In genomic region chr4:81283611-81284010, GRCm38 (mm10) we compare ENCODE assay signal across 21 mouse cellular contexts.
DNase-seq lines count a peak whose midpoint lies in the region; ATAC-seq lines count a peak whose summit lies in the region.
"Had no signal": no experiment of that assay in that cellular context is flagged by ENCODE, and none has a peak within 500 bp of the region (broad histone marks: within the 10 kb centered on the region; RNA-seq: fewer than 3 reads in every experiment).

No protein-coding gene starts in this region.

- no peaks in the 10 kb centered on the region for H3K27me3 ChIP-seq in kidney, embryonic 14.5 days (ENCODE audit: control insufficient read depth, insufficient read depth, low read length)
- H3K27me3 ChIP-seq: forebrain, embryonic 12.5 days; heart, embryonic 13.5 days; limb, embryonic 13.5 days; midbrain, embryonic 12.5 days; Patski had no signal

- peak; percentile 4 for DNase-seq in cerebellum, adult 9-10 months
- DNase-seq in cerebellum, adult 18-20 months, result no peak
- DNase-seq in kidney, adult 11 months, result peak; percentile 10
- DNase-seq in adipocyte (ENCODE audit: low spot score), result peak; percentile 93
- peak; percentile 84 for DNase-seq in gonadal fat pad, adult 2 months (ENCODE audit: low read depth)
- no peak for DNase-seq in layer of hippocampus, adult 11-12 months (ENCODE audit: low spot score)
- DNase-seq: cerebellum, adult 8-10 months; heart, adult 2 months; heart, postnatal 14 days; kidney, postnatal 25 days; lung, embryonic 14.5 days; spleen, adult 18-20 months had no signal

- H3K9ac ChIP-seq in kidney, embryonic 14.5 days (ENCODE audit: low read depth, low read length), result no peak overlapping the region
- H3K9ac ChIP-seq: forebrain, embryonic 12.5 days; heart, embryonic 13.5 days; limb, embryonic 13.5 days; liver, embryonic 14.5 days; lung, embryonic 14.5 days; midbrain, embryonic 12.5 days had no signal

- 89% methylated on average over 3 of the region's 3 CpGs for WGBS in kidney, embryonic 14.5 days

- H3K36me3 ChIP-seq in kidney, embryonic 14.5 days (ENCODE audit: control insufficient read depth, insufficient read depth, low read length), result peaks cover 33% of the 10 kb centered on the region

- H3K4me3 ChIP-seq in kidney, embryonic 14.5 days (ENCODE audit: low read length), result no peak overlapping the region
- H3K4me3 ChIP-seq: forebrain, embryonic 12.5 days; heart, adult 2 months; heart, embryonic 13.5 days; limb, embryonic 13.5 days; midbrain, embryonic 12.5 days had no signal

- H3K4me1 ChIP-seq in kidney, embryonic 14.5 days (ENCODE audit: control insufficient read depth, insufficient read depth, low read length), result no peaks in the 10 kb centered on the region
- H3K4me1 ChIP-seq: forebrain, embryonic 12.5 days; heart, embryonic 13.5 days; limb, embryonic 13.5 days had no signal

- H3K4me2 ChIP-seq in kidney, embryonic 14.5 days (replicated peaks; ENCODE audit: low read depth, low read length), result no peak overlapping the region
- H3K4me2 ChIP-seq: forebrain, embryonic 12.5 days; heart, embryonic 13.5 days; limb, embryonic 13.5 days; lung, embryonic 14.5 days; midbrain, embryonic 12.5 days had no signal

- H3K27ac ChIP-seq in kidney, embryonic 14.5 days (ENCODE audit: low read depth, low read length), result no peak overlapping the region
- H3K27ac ChIP-seq: forebrain, embryonic 12.5 days; heart, adult 2 months; heart, embryonic 13.5 days; hindbrain, postnatal 0 days; limb, embryonic 13.5 days; liver, embryonic 14.5 days; midbrain, embryonic 12.5 days had no signal

- H3K9me3 ChIP-seq in kidney, embryonic 14.5 days (ENCODE audit: control insufficient read depth, low read length), result no peaks in the 10 kb centered on the region
- H3K9me3 ChIP-seq: forebrain, embryonic 12.5 days; heart, embryonic 13.5 days; limb, embryonic 13.5 days; midbrain, embryonic 12.5 days had no signal

- no peak for ATAC-seq in kidney, embryonic 14.5 days (ENCODE audit: low FRiP score, low TSS enrichment)
- ATAC-seq: hindbrain, postnatal 0 days; intestine, embryonic 16.5 days; Patski had no signal

Comparison
In these comparisons a context has a peak if more than half of its experiments do, and no peak if none do; other contexts are left out.
1. DNase-seq: peak in cerebellum, adult 9-10 months (single experiment), kidney, adult 11 months (single experiment), adipocyte (single experiment) and gonadal fat pad, adult 2 months (single experiment); none in cerebellum, adult 18-20 months (0 of 2) and layer of hippocampus, adult 11-12 months (single experiment).